Mouse (Mus musculus) gastrocnemius, postnatal 25 days (tissue): ENCODE measurements around the gene Sult1a1. TPM values are rescaled to one million over a fixed set of nuclear protein-coding genes. Genes with fewer than 3 reads are reported as not detected.

Source experiments
- DNase-seq: peaks from one replicate; pipeline ENCODE4 v3.0.0; 2022
- total RNA-seq, 2 experiments: library from RNA; stranded (reverse); gene quantifications; 1 replicate in 1 of 2; 2 replicates in 1 of 2; pipeline ENCODE4 v1.2.3; 2021

Gene Sult1a1
- total RNA-seq, 2 experiments from 2014 or later, result 12.3 to 22.9 TPM

DNA sequence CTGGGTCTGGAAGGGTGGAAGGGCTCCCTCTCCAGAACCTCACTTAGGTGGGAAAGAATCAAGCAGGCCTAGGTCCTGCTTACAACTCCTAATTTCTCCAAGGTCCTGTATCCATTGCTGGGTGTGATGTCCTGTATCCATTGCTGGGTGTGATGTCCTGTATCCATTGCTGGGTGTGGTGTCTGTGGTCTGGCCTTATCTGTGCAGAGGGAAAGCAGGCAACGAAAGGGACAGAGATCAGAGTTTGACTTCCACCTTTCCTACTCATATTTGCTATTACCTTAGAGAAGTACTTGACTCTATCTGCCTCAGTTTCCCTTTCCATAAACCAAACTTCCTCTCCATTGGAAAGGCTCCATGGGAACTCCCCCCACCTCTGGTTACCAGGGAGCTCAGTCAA lies 52.9 kb downstream of the Sult1a1 start:
- no peak for DNase-seq

Other genes with a start within 250 kb of the Sult1a1 start
- gene Rabep2, start 247.7 kb downstream of the Sult1a1 start, total RNA-seq, result 10 to 100 TPM; 11.2 to 14.6 TPM
- over 10,000 TPM; 22,501 to 25,220 TPM for gene Atp2a1, start 213.3 kb downstream of the Sult1a1 start, total RNA-seq
- 10 to 100 TPM; 41.5 to 43.9 TPM for gene Sh2b1, start 201.0 kb downstream of the Sult1a1 start, total RNA-seq
- 100 to 1,000 TPM; 131 to 139 TPM for gene Tufm, start 189.1 kb downstream of the Sult1a1 start, total RNA-seq
- gene Atxn2l, start 173.0 kb downstream of the Sult1a1 start, total RNA-seq, result 10 to 100 TPM; 26.0 to 26.4 TPM
- gene Eif3c, start 110.0 kb downstream of the Sult1a1 start, total RNA-seq, result 100 to 1,000 TPM; 130 to 138 TPM
- gene Apobr, start 91.5 kb downstream of the Sult1a1 start, total RNA-seq, result under 1 TPM; 0.26 to 0.59 TPM
- gene Cln3, start 90.6 kb downstream of the Sult1a1 start, total RNA-seq, result 10 to 100 TPM in 1 of 2 experiments, 1 to 10 TPM in 1; 8.8 to 10.6 TPM
- gene Il27, start 81.5 kb downstream of the Sult1a1 start, total RNA-seq, result not detected
- gene Nupr1, start 45.6 kb downstream of the Sult1a1 start, total RNA-seq, result 10 to 100 TPM; 10.6 to 14.2 TPM
- 10 to 100 TPM; 24.0 to 25.1 TPM for gene Sgf29, start 27.1 kb downstream of the Sult1a1 start, total RNA-seq
- 10 to 100 TPM; 33.1 to 37.0 TPM for gene Bola2, start 19.0 kb upstream of the Sult1a1 start, total RNA-seq
- 1 to 10 TPM; 2.7 to 3.3 TPM for gene Slx1b, start 19.4 kb upstream of the Sult1a1 start, total RNA-seq
- gene Coro1a, start 31.4 kb upstream of the Sult1a1 start, total RNA-seq, result 1 to 10 TPM; 2.1 to 3.3 TPM
- gene Mapk3, start 83.2 kb upstream of the Sult1a1 start, total RNA-seq, result 10 to 100 TPM; 21.4 to 23.8 TPM
- gene Gdpd3, start 89.9 kb upstream of the Sult1a1 start, total RNA-seq, result 1 to 10 TPM in 1 of 2 experiments, under 1 TPM in 1; 0.49 to 1.6 TPM
- 10 to 100 TPM; 63.8 to 69.0 TPM for gene Ypel3, start 100.5 kb upstream of the Sult1a1 start, total RNA-seq
- under 1 TPM; 0.20 to 0.62 TPM for gene Tbx6, start 105.1 kb upstream of the Sult1a1 start, total RNA-seq
- gene Ppp4c, start 116.1 kb upstream of the Sult1a1 start, total RNA-seq, result 10 to 100 TPM; 21.7 to 26.8 TPM
- gene Fam57b, start 121.2 kb upstream of the Sult1a1 start, total RNA-seq, result 10 to 100 TPM; 50.5 to 55.3 TPM
- not detected for gene 4930451I11Rik, start 155.2 kb upstream of the Sult1a1 start, total RNA-seq
- not detected for gene Doc2a, start 171.0 kb upstream of the Sult1a1 start, total RNA-seq
- 1 to 10 TPM; 4.2 to 5.0 TPM for gene Hirip3, start 185.5 kb upstream of the Sult1a1 start, total RNA-seq
- gene Ino80e, start 185.9 kb upstream of the Sult1a1 start, total RNA-seq, result 10 to 100 TPM; 11.2 to 11.8 TPM
- 10 to 100 TPM; 20.3 to 26.4 TPM for gene Taok2, start 208.3 kb upstream of the Sult1a1 start, total RNA-seq
- 1 to 10 TPM; 8.2 to 9.1 TPM for gene Tmem219, start 246.5 kb upstream of the Sult1a1 start, total RNA-seq